Mouse (Mus musculus): ENCODE results near the gene Ablim2. TPM values are rescaled to one million over a fixed set of nuclear protein-coding genes. Genes with fewer than 3 reads are reported as not detected.

Ablim2 gene
- polyA plus RNA-seq, 1 experiment from 2014 or later = 0.18 TPM

GRCm38 (mm10) chr5:35879199-35879598 is 121.5 kb downstream of the Ablim2 start:
- Histone ChIP-seq H3K27ac (ENCODE audit: low read depth, low read length) (no peak overlapping the region), H3K36me3 (ENCODE audit: control insufficient read depth, insufficient read depth, low read length) (no peaks in the 10 kb centered on the region), H3K9ac (ENCODE audit: low read depth, low read length) (no peak overlapping the region), H3K27me3 (replicated peaks; ENCODE audit: control insufficient read depth, insufficient read depth, low read length) (no peaks in the 10 kb centered on the region), H3K9me3 (ENCODE audit: control insufficient read depth, low read length) (no peaks in the 10 kb centered on the region), H3K4me1 (replicated peaks; ENCODE audit: control insufficient read depth, insufficient read depth, low read length) (no peaks in the 10 kb centered on the region), H3K4me3 (ENCODE audit: low read depth, low read length) (no peak overlapping the region), H3K4me2 (no peak overlapping the region)
- WGBS = 85% methylated on average over 8 of the region's 8 CpGs
- DNase-seq (ENCODE audit: low spot score) (no peak), ATAC-seq (replicated peaks; ENCODE audit: low FRiP score) (no peak)

GRCm38 (mm10) chr5:35882391-35882790 is 124.7 kb downstream of the Ablim2 start:
- ATAC-seq (replicated peaks; ENCODE audit: low FRiP score) (no peak), DNase-seq (ENCODE audit: low spot score) (no peak)
- no peak overlapping the region for H3K4me2 ChIP-seq
- no peaks in the 10 kb centered on the region for H3K4me1 ChIP-seq (replicated peaks; ENCODE audit: control insufficient read depth, insufficient read depth, low read length)
- no peaks in the 10 kb centered on the region for H3K27me3 ChIP-seq (replicated peaks; ENCODE audit: control insufficient read depth, insufficient read depth, low read length)
- WGBS = 54% methylated on average over 9 of the region's 9 CpGs
- no peaks in the 10 kb centered on the region for H3K36me3 ChIP-seq (ENCODE audit: control insufficient read depth, insufficient read depth, low read length)
- H3K4me3 ChIP-seq (ENCODE audit: low read depth, low read length) = no peak overlapping the region
- no peak overlapping the region for H3K27ac ChIP-seq (ENCODE audit: low read depth, low read length)
- no peak overlapping the region for H3K9ac ChIP-seq (ENCODE audit: low read depth, low read length)
- H3K9me3 ChIP-seq (ENCODE audit: control insufficient read depth, low read length) = no peaks in the 10 kb centered on the region

GRCm38 (mm10) chr5:35884262-35884661 is 126.6 kb downstream of the Ablim2 start:
- no peak for DNase-seq (ENCODE audit: low spot score)

GRCm38 (mm10) chr5:35884689-35885088 is 127.0 kb downstream of the Ablim2 start:
- H3K9me3 ChIP-seq (ENCODE audit: control insufficient read depth, low read length) = no peaks in the 10 kb centered on the region
- no peak overlapping the region for H3K9ac ChIP-seq (ENCODE audit: low read depth, low read length)
- WGBS = 85% methylated on average over 5 of the region's 5 CpGs
- no peaks in the 10 kb centered on the region for H3K36me3 ChIP-seq (ENCODE audit: control insufficient read depth, insufficient read depth, low read length)
- no peak overlapping the region for H3K4me3 ChIP-seq (ENCODE audit: low read depth, low read length)
- ATAC-seq (replicated peaks; ENCODE audit: low FRiP score) = no peak
- no peak overlapping the region for H3K4me2 ChIP-seq
- H3K27me3 ChIP-seq (replicated peaks; ENCODE audit: control insufficient read depth, insufficient read depth, low read length) = no peaks in the 10 kb centered on the region
- no peak overlapping the region for H3K27ac ChIP-seq (ENCODE audit: low read depth, low read length)
- no peak for DNase-seq (ENCODE audit: low spot score)
- H3K4me1 ChIP-seq (replicated peaks; ENCODE audit: control insufficient read depth, insufficient read depth, low read length) = no peaks in the 10 kb centered on the region

More at GRCm38 (mm10) chr5:35884262-35884661, 126.6 kb downstream of the Ablim2 start:
- Histone ChIP-seq H3K27me3 (replicated peaks; ENCODE audit: control insufficient read depth, insufficient read depth, low read length) (no peaks in the 10 kb centered on the region), H3K36me3 (ENCODE audit: control insufficient read depth, insufficient read depth, low read length) (no peaks in the 10 kb centered on the region), H3K4me2 (no peak overlapping the region), H3K9me3 (ENCODE audit: control insufficient read depth, low read length) (no peaks in the 10 kb centered on the region), H3K4me1 (replicated peaks; ENCODE audit: control insufficient read depth, insufficient read depth, low read length) (no peaks in the 10 kb centered on the region), H3K4me3 (ENCODE audit: low read depth, low read length) (no peak overlapping the region), H3K27ac (ENCODE audit: low read depth, low read length) (no peak overlapping the region), H3K9ac (ENCODE audit: low read depth, low read length) (no peak overlapping the region)
- 46% methylated on average over 11 of the region's 11 CpGs for WGBS
- no peak for ATAC-seq (replicated peaks; ENCODE audit: low FRiP score)

- no peak overlapping the region for H3K4me3 ChIP-seq (ENCODE audit: low read depth, low read length)
- H3K9ac ChIP-seq (ENCODE audit: low read depth, low read length) = no peak overlapping the region
- H3K27me3 ChIP-seq (replicated peaks; ENCODE audit: control insufficient read depth, insufficient read depth, low read length) = peaks cover 5% of the 10 kb centered on the region
- no peak overlapping the region for H3K4me2 ChIP-seq
- H3K27ac ChIP-seq (ENCODE audit: low read depth, low read length) = no peak overlapping the region
- DNase-seq (ENCODE audit: low spot score) (no peak), ATAC-seq (replicated peaks; ENCODE audit: low FRiP score) (no peak)
- H3K9me3 ChIP-seq (ENCODE audit: control insufficient read depth, low read length) = no peaks in the 10 kb centered on the region
- WGBS = 43% methylated on average over 9 of the region's 9 CpGs
- no peaks in the 10 kb centered on the region for H3K4me1 ChIP-seq (replicated peaks; ENCODE audit: control insufficient read depth, insufficient read depth, low read length)
- no peaks in the 10 kb centered on the region for H3K36me3 ChIP-seq (ENCODE audit: control insufficient read depth, insufficient read depth, low read length)
Observed at GRCm38 (mm10) chr5:35888959-35889358, 131.3 kb downstream of the Ablim2 start.

- no peak overlapping the region for H3K27ac ChIP-seq (ENCODE audit: low read depth, low read length)
- 64% methylated on average over 2 of the region's 2 CpGs for WGBS
- H3K27me3 ChIP-seq (replicated peaks; ENCODE audit: control insufficient read depth, insufficient read depth, low read length) = peaks cover 12% of the 10 kb centered on the region
- no peaks in the 10 kb centered on the region for H3K36me3 ChIP-seq (ENCODE audit: control insufficient read depth, insufficient read depth, low read length)
- DNase-seq (ENCODE audit: low spot score) (no peak), ATAC-seq (replicated peaks; ENCODE audit: low FRiP score) (no peak)
- H3K4me2 ChIP-seq = no peak overlapping the region
- no peak overlapping the region for H3K9ac ChIP-seq (ENCODE audit: low read depth, low read length)
- no peak overlapping the region for H3K4me3 ChIP-seq (ENCODE audit: low read depth, low read length)
- H3K9me3 ChIP-seq (ENCODE audit: control insufficient read depth, low read length) = no peaks in the 10 kb centered on the region
- no peaks in the 10 kb centered on the region; the same call in 1 of the 2 replicates for H3K4me1 ChIP-seq (replicated peaks; ENCODE audit: control insufficient read depth, insufficient read depth, low read length)
Observed at GRCm38 (mm10) chr5:35889641-35890040, 132.0 kb downstream of the Ablim2 start.

GRCm38 (mm10) chr5:35890985-35891730 is 133.5 kb downstream of the Ablim2 start:
- Histone ChIP-seq H3K27ac (ENCODE audit: low read depth, low read length) (no peak overlapping the region), H3K4me2 (no peak overlapping the region), H3K9me3 (ENCODE audit: control insufficient read depth, low read length) (no peaks in the 10 kb centered on the region), H3K27me3 (replicated peaks; ENCODE audit: control insufficient read depth, insufficient read depth, low read length) (peaks cover 15% of the 10 kb centered on the region), H3K36me3 (ENCODE audit: control insufficient read depth, insufficient read depth, low read length) (no peaks in the 10 kb centered on the region), H3K4me1 (replicated peaks; ENCODE audit: control insufficient read depth, insufficient read depth, low read length) (no peaks in the 10 kb centered on the region; the same call in 1 of the 2 replicates), H3K9ac (ENCODE audit: low read depth, low read length) (no peak overlapping the region), H3K4me3 (ENCODE audit: low read depth, low read length) (no peak overlapping the region)
- ATAC-seq (replicated peaks; ENCODE audit: low FRiP score) (no peak), DNase-seq (ENCODE audit: low spot score) (no peak)
- 88% methylated on average over 13 of the region's 13 CpGs for WGBS

- no peak overlapping the region for H3K27ac ChIP-seq (ENCODE audit: low read depth, low read length)
- H3K4me1 ChIP-seq (replicated peaks; ENCODE audit: control insufficient read depth, insufficient read depth, low read length) = no peaks in the 10 kb centered on the region; the same call in 1 of the 2 replicates
- ATAC-seq (replicated peaks; ENCODE audit: low FRiP score) (no peak), DNase-seq (ENCODE audit: low spot score) (no peak)
- no peaks in the 10 kb centered on the region for H3K36me3 ChIP-seq (ENCODE audit: control insufficient read depth, insufficient read depth, low read length)
- H3K9me3 ChIP-seq (ENCODE audit: control insufficient read depth, low read length) = no peaks in the 10 kb centered on the region
- no peak overlapping the region for H3K9ac ChIP-seq (ENCODE audit: low read depth, low read length)
- 69% methylated on average over 3 of the region's 3 CpGs for WGBS
- no peak overlapping the region for H3K4me3 ChIP-seq (ENCODE audit: low read depth, low read length)
- no peak overlapping the region for H3K4me2 ChIP-seq
- peaks cover 17% of the 10 kb centered on the region for H3K27me3 ChIP-seq (replicated peaks; ENCODE audit: control insufficient read depth, insufficient read depth, low read length)
Observed at GRCm38 (mm10) chr5:35892363-35892762, 134.7 kb downstream of the Ablim2 start.

All from liver, embryonic 11.5 days (tissue).